Comparison of ENCODE assay signal across 11 mouse cellular contexts in the genomic region with DNA sequence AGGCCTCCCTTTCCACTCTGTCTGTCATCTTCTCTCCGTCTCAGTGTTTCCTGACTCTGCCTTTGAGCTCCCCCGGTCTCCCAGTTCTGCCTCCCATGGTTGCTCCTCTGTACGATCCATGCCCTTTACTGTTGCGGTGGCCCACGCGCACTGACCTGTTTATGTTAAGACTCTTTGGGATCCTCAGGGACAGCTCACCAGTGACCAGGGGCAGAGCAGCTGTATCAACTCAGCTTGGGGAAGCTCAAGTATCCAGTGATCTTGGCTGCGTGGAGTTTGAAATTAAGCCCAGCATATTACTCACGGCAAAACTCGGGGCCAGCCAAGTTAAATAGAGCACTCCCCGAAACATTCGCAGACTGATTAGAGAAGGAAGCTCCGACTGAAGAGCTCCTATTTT.
DNase-seq lines count a peak whose midpoint lies in the region; ATAC-seq and TF ChIP-seq lines count a peak whose summit lies in the region.
"Had no signal": no experiment of that assay in that cellular context is flagged by ENCODE, and none has a peak within 500 bp of the region (broad histone marks: within the 10 kb centered on the region; RNA-seq: fewer than 3 reads in every experiment).

No protein-coding gene starts in this region.

- H3K4me2 ChIP-seq in heart, embryonic 11.5 days = no peak overlapping the region
- no peak overlapping the region for H3K4me2 ChIP-seq in stomach, embryonic 15.5 days
- no peak overlapping the region for H3K4me2 ChIP-seq in liver, embryonic 11.5 days
- H3K4me2 ChIP-seq: midbrain, embryonic 12.5 days had no signal

- peaks cover 2% of the 10 kb centered on the region; the same call in 1 of the 2 replicates for H3K27me3 ChIP-seq in heart, adult 2 months (ENCODE audit: control insufficient read depth, insufficient read depth, low read length)
- H3K27me3 ChIP-seq in heart, embryonic 11.5 days (ENCODE audit: control insufficient read depth, insufficient read depth, low read length) = no peaks in the 10 kb centered on the region
- H3K27me3 ChIP-seq in stomach, embryonic 15.5 days (replicated peaks) = no peaks in the 10 kb centered on the region
- H3K27me3 ChIP-seq in liver, embryonic 11.5 days (replicated peaks; ENCODE audit: control insufficient read depth, insufficient read depth, low read length) = no peaks in the 10 kb centered on the region
- H3K27me3 ChIP-seq: CH12.LX; midbrain, embryonic 12.5 days had no signal

- TF ChIP-seq POLR2A in heart, adult 2 months (IDR thresholded peaks at IDR 0.05; ENCODE audit: insufficient read depth, low read depth, low read length) = no peak

- intact Hi-C loops in heart, adult 2 months (cut with DNase I) = no loop called here

- TF ChIP-seq EP300 in heart, adult 2 months (IDR thresholded peaks at IDR 0.05; ENCODE audit: insufficient read depth, low read depth, low read length) = no peak

- 49% methylated on average over 12 of the region's 12 CpGs for WGBS in heart, adult 2 months
- 77% methylated on average over 12 of the region's 12 CpGs for WGBS in heart, embryonic 11.5 days (ENCODE audit: insufficient replicate concordance)
- WGBS in stomach, embryonic 15.5 days = 44% methylated on average over 12 of the region's 12 CpGs
- 82% methylated on average over 12 of the region's 12 CpGs for WGBS in liver, embryonic 11.5 days

- H3K4me3 ChIP-seq in heart, adult 2 months = no peak overlapping the region
- no peak overlapping the region for H3K4me3 ChIP-seq in heart, embryonic 11.5 days (ENCODE audit: low read depth, low read length)
- H3K4me3 ChIP-seq in stomach, embryonic 15.5 days (replicated peaks) = no peak overlapping the region
- H3K4me3 ChIP-seq in liver, embryonic 11.5 days (ENCODE audit: low read depth, low read length) = no peak overlapping the region
- H3K4me3 ChIP-seq: midbrain, embryonic 12.5 days had no signal

- peak overlapping the region; percentile 61 for H3K27ac ChIP-seq in heart, adult 2 months
- H3K27ac ChIP-seq in heart, embryonic 11.5 days (ENCODE audit: low read depth, low read length) = no peak overlapping the region
- H3K27ac ChIP-seq in stomach, embryonic 15.5 days = peak overlapping the region; percentile 72
- H3K27ac ChIP-seq in liver, embryonic 11.5 days (ENCODE audit: low read depth, low read length) = no peak overlapping the region
- H3K27ac ChIP-seq: midbrain, embryonic 12.5 days had no signal

- H3K9ac ChIP-seq in heart, adult 2 months (ENCODE audit: low read depth, low read length) = no peak overlapping the region
- H3K9ac ChIP-seq in heart, embryonic 11.5 days (ENCODE audit: low read depth, low read length) = no peak overlapping the region
- no peak overlapping the region for H3K9ac ChIP-seq in stomach, embryonic 15.5 days
- H3K9ac ChIP-seq in liver, embryonic 11.5 days (ENCODE audit: low read depth, low read length) = no peak overlapping the region
- H3K9ac ChIP-seq: midbrain, embryonic 12.5 days had no signal

- no peaks in the 10 kb centered on the region for H3K36me3 ChIP-seq in heart, adult 2 months (ENCODE audit: control insufficient read depth, insufficient read depth, low read length)
- no peaks in the 10 kb centered on the region for H3K36me3 ChIP-seq in heart, embryonic 11.5 days (ENCODE audit: control insufficient read depth, insufficient read depth, low read length)
- H3K36me3 ChIP-seq in stomach, embryonic 15.5 days = no peaks in the 10 kb centered on the region
- no peaks in the 10 kb centered on the region for H3K36me3 ChIP-seq in liver, embryonic 11.5 days (ENCODE audit: control insufficient read depth, insufficient read depth, low read length)
- H3K36me3 ChIP-seq: midbrain, embryonic 12.5 days had no signal

- no peaks in the 10 kb centered on the region for H3K79me2 ChIP-seq in heart, adult 2 months (replicated peaks; ENCODE audit: control insufficient read depth, insufficient read depth, low read length)

- H3K9me3 ChIP-seq in heart, embryonic 11.5 days (replicated peaks; ENCODE audit: control insufficient read depth, low read length) = no peaks in the 10 kb centered on the region
- no peaks in the 10 kb centered on the region for H3K9me3 ChIP-seq in stomach, embryonic 15.5 days
- no peaks in the 10 kb centered on the region for H3K9me3 ChIP-seq in liver, embryonic 11.5 days (ENCODE audit: control insufficient read depth, low read length)
- H3K9me3 ChIP-seq: midbrain, embryonic 12.5 days had no signal

- peak; percentile 67 to 81 for DNase-seq in heart, adult 2 months
- DNase-seq in heart, adult 9 months (ENCODE audit: low spot score in 2 of 2) = peak; percentile 81 to 86
- peak; percentile 46 to 50 for DNase-seq in kidney, postnatal 25 days
- no peak for DNase-seq in liver, embryonic 11.5 days (ENCODE audit: low spot score)
- no peak for DNase-seq in layer of hippocampus, adult 8-10 months (ENCODE audit: low spot score in 2 of 2)
- no peak for DNase-seq in adrenal gland, postnatal 4 days (ENCODE audit: low spot score in 2 of 2)
- DNase-seq: left cerebral cortex, postnatal 4 days had no signal

- H3K4me1 ChIP-seq in heart, adult 2 months (ENCODE audit: control insufficient read depth, insufficient read depth, low read length) = no peaks in the 10 kb centered on the region; the same call in 1 of the 2 replicates
- H3K4me1 ChIP-seq in heart, embryonic 11.5 days (ENCODE audit: control insufficient read depth, insufficient read depth, low read length) = peaks cover 3% of the 10 kb centered on the region; the same call in 1 of the 2 replicates
- H3K4me1 ChIP-seq in stomach, embryonic 15.5 days = no peaks in the 10 kb centered on the region
- no peaks in the 10 kb centered on the region for H3K4me1 ChIP-seq in liver, embryonic 11.5 days (replicated peaks; ENCODE audit: control insufficient read depth, insufficient read depth, low read length)

- ATAC-seq in heart, embryonic 11.5 days (replicated peaks; ENCODE audit: insufficient number of reproducible peaks, low FRiP score, low TSS enrichment) = no peak
- peak; percentile 68 for ATAC-seq in stomach, embryonic 15.5 days (ENCODE audit: insufficient read depth, low FRiP score, low read depth)
- ATAC-seq in liver, embryonic 11.5 days (replicated peaks; ENCODE audit: low FRiP score) = no peak

- no peak for TF ChIP-seq CTCF in heart, adult 2 months (IDR thresholded peaks at IDR 0.05)

Comparison
In these comparisons a context has a peak if more than half of its experiments do, and no peak if none do; other contexts are left out.
1. H3K27ac ChIP-seq: peak in heart, adult 2 months (single experiment) and stomach, embryonic 15.5 days (single experiment); none in heart, embryonic 11.5 days (single experiment) and liver, embryonic 11.5 days (single experiment).
2. DNase-seq: peak in heart, adult 2 months (2 of 2), heart, adult 9 months (2 of 2) and kidney, postnatal 25 days (2 of 2); none in liver, embryonic 11.5 days (single experiment), layer of hippocampus, adult 8-10 months (0 of 2) and adrenal gland, postnatal 4 days (0 of 2).